Mouse (Mus musculus): ENCODE measurements around the gene Olfr1532-ps1. TPM values are rescaled to one million over a fixed set of nuclear protein-coding genes. Genes with fewer than 3 reads are reported as not detected.

Gene Olfr1532-ps1
- polyA plus RNA-seq, 1 experiment from 2014 or later = not detected

Other genes starting within 250 kb of the Olfr1532-ps1 start
- gene Olfr693, start 227.4 kb upstream of the Olfr1532-ps1 start, polyA plus RNA-seq (2015; fragmentation: Nextera tagmentation; extraction: Ambion mirVana) = not detected in 2 replicates
- not detected in 2 replicates for gene Olfr694, start 216.2 kb upstream of the Olfr1532-ps1 start, polyA plus RNA-seq (2015; fragmentation: Nextera tagmentation; extraction: Ambion mirVana)
- not detected in 2 replicates for gene Olfr695, start 191.6 kb upstream of the Olfr1532-ps1 start, polyA plus RNA-seq (2015; fragmentation: Nextera tagmentation; extraction: Ambion mirVana)
- gene Olfr697, start 165.6 kb upstream of the Olfr1532-ps1 start, polyA plus RNA-seq (2015; fragmentation: Nextera tagmentation; extraction: Ambion mirVana) = not detected in 2 replicates
- not detected in 2 replicates for gene Olfr698, start 152.6 kb upstream of the Olfr1532-ps1 start, polyA plus RNA-seq (2015; fragmentation: Nextera tagmentation; extraction: Ambion mirVana)
- gene Olfr699, start 114.8 kb upstream of the Olfr1532-ps1 start, polyA plus RNA-seq (2015; fragmentation: Nextera tagmentation; extraction: Ambion mirVana) = not detected in 2 replicates
- gene Olfr700, start 99.2 kb upstream of the Olfr1532-ps1 start, polyA plus RNA-seq (2015; fragmentation: Nextera tagmentation; extraction: Ambion mirVana) = not detected in 2 replicates
- gene Olfr701, start 93.9 kb upstream of the Olfr1532-ps1 start, polyA plus RNA-seq (2015; fragmentation: Nextera tagmentation; extraction: Ambion mirVana) = not detected in 2 replicates
- gene Olfr702, start 74.1 kb upstream of the Olfr1532-ps1 start, polyA plus RNA-seq (2015; fragmentation: Nextera tagmentation; extraction: Ambion mirVana) = not detected in 2 replicates
- gene Olfr703, start 64.6 kb upstream of the Olfr1532-ps1 start, polyA plus RNA-seq (2015; fragmentation: Nextera tagmentation; extraction: Ambion mirVana) = not detected in 2 replicates
- gene Olfr704, start 44.8 kb upstream of the Olfr1532-ps1 start, polyA plus RNA-seq (2015; fragmentation: Nextera tagmentation; extraction: Ambion mirVana) = not detected in 2 replicates
- gene Olfr705, start 31.1 kb upstream of the Olfr1532-ps1 start, polyA plus RNA-seq (2015; fragmentation: Nextera tagmentation; extraction: Ambion mirVana) = not detected in 2 replicates
- not detected in 2 replicates for gene Olfr706, start 19.8 kb upstream of the Olfr1532-ps1 start, polyA plus RNA-seq (2015; fragmentation: Nextera tagmentation; extraction: Ambion mirVana)
- not detected in 2 replicates for gene Olfr707, start 6.8 kb upstream of the Olfr1532-ps1 start, polyA plus RNA-seq (2015; fragmentation: Nextera tagmentation; extraction: Ambion mirVana)
- not detected in 2 replicates for gene Olfr709-ps1, start 24.2 kb downstream of the Olfr1532-ps1 start, polyA plus RNA-seq (2015; fragmentation: Nextera tagmentation; extraction: Ambion mirVana)
- gene Olfr710, start 40.3 kb downstream of the Olfr1532-ps1 start, polyA plus RNA-seq (2015; fragmentation: Nextera tagmentation; extraction: Ambion mirVana) = not detected in 2 replicates
- gene Olfr6, start 55.9 kb downstream of the Olfr1532-ps1 start, polyA plus RNA-seq (2015; fragmentation: Nextera tagmentation; extraction: Ambion mirVana) = not detected in 2 replicates
- not detected in 2 replicates for gene Olfr711, start 67.5 kb downstream of the Olfr1532-ps1 start, polyA plus RNA-seq (2015; fragmentation: Nextera tagmentation; extraction: Ambion mirVana)
- not detected in 2 replicates for gene Olfr2, start 98.1 kb downstream of the Olfr1532-ps1 start, polyA plus RNA-seq (2015; fragmentation: Nextera tagmentation; extraction: Ambion mirVana)
- not detected in 2 replicates for gene Olfr713, start 123.2 kb downstream of the Olfr1532-ps1 start, polyA plus RNA-seq (2015; fragmentation: Nextera tagmentation; extraction: Ambion mirVana)
- not detected in 2 replicates for gene Olfr714, start 163.0 kb downstream of the Olfr1532-ps1 start, polyA plus RNA-seq (2015; fragmentation: Nextera tagmentation; extraction: Ambion mirVana)
- not detected in 2 replicates for gene Olfr17, start 185.2 kb downstream of the Olfr1532-ps1 start, polyA plus RNA-seq (2015; fragmentation: Nextera tagmentation; extraction: Ambion mirVana)
- gene Olfr715b, start 202.4 kb downstream of the Olfr1532-ps1 start, polyA plus RNA-seq (2015; fragmentation: Nextera tagmentation; extraction: Ambion mirVana) = not detected in 2 replicates
- not detected in 2 replicates for gene Olfr715, start 223.1 kb downstream of the Olfr1532-ps1 start, polyA plus RNA-seq (2015; fragmentation: Nextera tagmentation; extraction: Ambion mirVana)
- gene Olfr716, start 230.3 kb downstream of the Olfr1532-ps1 start, polyA plus RNA-seq (2015; fragmentation: Nextera tagmentation; extraction: Ambion mirVana) = not detected in 2 replicates

All from hindbrain, embryonic 16.5 days (tissue).